Mouse (Mus musculus): Measurements from ENCODE around the gene Gpr37l1. TPM values are rescaled to one million over a fixed set of nuclear protein-coding genes. Genes with fewer than 3 reads are reported as not detected.

The Gpr37l1 gene
- polyA plus RNA-seq, 1 experiment from 2014 or later = not detected

GRCm38 (mm10) chr1:135178863-135179262 is 11.4 kb upstream of the Gpr37l1 start:
- no peaks in the 10 kb centered on the region for H3K36me3 ChIP-seq (replicated peaks)
- H3K4me2 ChIP-seq = no peak overlapping the region
- no peak overlapping the region for H3K4me3 ChIP-seq (replicated peaks)
- no peaks in the 10 kb centered on the region for H3K9me3 ChIP-seq
- H3K27ac ChIP-seq = no peak overlapping the region
- H3K9ac ChIP-seq = no peak overlapping the region
- no peaks in the 10 kb centered on the region for H3K4me1 ChIP-seq
- ATAC-seq (ENCODE audit: low FRiP score) = no peak
- WGBS = 85% methylated on average over 7 of the region's 7 CpGs
- H3K27me3 ChIP-seq = no peaks in the 10 kb centered on the region

GRCm38 (mm10) chr1:135177724-135178123 is 10.2 kb upstream of the Gpr37l1 start:
- no peak overlapping the region for H3K4me2 ChIP-seq
- H3K27me3 ChIP-seq = no peaks in the 10 kb centered on the region
- no peak overlapping the region for H3K9ac ChIP-seq
- H3K36me3 ChIP-seq (replicated peaks) = no peaks in the 10 kb centered on the region
- 82% methylated on average over 3 of the region's 3 CpGs for WGBS
- no peaks in the 10 kb centered on the region for H3K9me3 ChIP-seq
- ATAC-seq (ENCODE audit: low FRiP score) = no peak
- no peaks in the 10 kb centered on the region for H3K4me1 ChIP-seq
- no peak overlapping the region for H3K4me3 ChIP-seq (replicated peaks)
- no peak overlapping the region for H3K27ac ChIP-seq

GRCm38 (mm10) chr1:135175176-135175575 is 7.7 kb upstream of the Gpr37l1 start:
- Histone ChIP-seq H3K4me3 (replicated peaks) (no peak overlapping the region), H3K27me3 (no peaks in the 10 kb centered on the region), H3K9me3 (no peaks in the 10 kb centered on the region), H3K27ac (no peak overlapping the region), H3K36me3 (replicated peaks) (no peaks in the 10 kb centered on the region), H3K9ac (no peak overlapping the region), H3K4me2 (no peak overlapping the region), H3K4me1 (no peaks in the 10 kb centered on the region)
- 79% methylated on average over 3 of the region's 3 CpGs for WGBS
- no peak for ATAC-seq (ENCODE audit: low FRiP score)

GRCm38 (mm10) chr1:135173311-135173710 is 5.8 kb upstream of the Gpr37l1 start:
- no peak for ATAC-seq (ENCODE audit: low FRiP score)
- H3K9ac ChIP-seq = no peak overlapping the region
- 94% methylated on average over 6 of the region's 6 CpGs for WGBS
- H3K36me3 ChIP-seq (replicated peaks) = no peaks in the 10 kb centered on the region
- no peaks in the 10 kb centered on the region for H3K9me3 ChIP-seq
- no peak overlapping the region for H3K27ac ChIP-seq
- no peak overlapping the region for H3K4me2 ChIP-seq
- H3K27me3 ChIP-seq = no peaks in the 10 kb centered on the region
- no peak overlapping the region for H3K4me3 ChIP-seq (replicated peaks)
- no peaks in the 10 kb centered on the region for H3K4me1 ChIP-seq

GRCm38 (mm10) chr1:135171984-135172383 is 4.5 kb upstream of the Gpr37l1 start:
- no peaks in the 10 kb centered on the region for H3K36me3 ChIP-seq (replicated peaks)
- no peaks in the 10 kb centered on the region for H3K4me1 ChIP-seq
- peak; percentile 44; the same call in 1 of the 2 replicates for ATAC-seq (ENCODE audit: low FRiP score)
- H3K9me3 ChIP-seq = no peaks in the 10 kb centered on the region
- no peak overlapping the region for H3K9ac ChIP-seq
- no peak overlapping the region for H3K4me2 ChIP-seq
- H3K27ac ChIP-seq = no peak overlapping the region
- H3K4me3 ChIP-seq (replicated peaks) = no peak overlapping the region
- WGBS = 59% methylated on average over 6 of the region's 6 CpGs
- H3K27me3 ChIP-seq = no peaks in the 10 kb centered on the region

GRCm38 (mm10) chr1:135171202-135171601 is 3.7 kb upstream of the Gpr37l1 start:
- Histone ChIP-seq H3K4me2 (no peak overlapping the region), H3K4me1 (no peaks in the 10 kb centered on the region), H3K4me3 (replicated peaks) (no peak overlapping the region), H3K9ac (no peak overlapping the region), H3K36me3 (replicated peaks) (no peaks in the 10 kb centered on the region), H3K27me3 (no peaks in the 10 kb centered on the region), H3K9me3 (no peaks in the 10 kb centered on the region), H3K27ac (no peak overlapping the region)
- no peak for ATAC-seq (ENCODE audit: low FRiP score)
- WGBS = 84% methylated on average over 7 of the region's 7 CpGs

- no peak for ATAC-seq (ENCODE audit: low FRiP score)
- no peaks in the 10 kb centered on the region for H3K9me3 ChIP-seq
- H3K36me3 ChIP-seq (replicated peaks) = no peaks in the 10 kb centered on the region
- no peaks in the 10 kb centered on the region for H3K4me1 ChIP-seq
- 82% methylated on average over 10 of the region's 10 CpGs for WGBS
- no peak overlapping the region for H3K27ac ChIP-seq
- H3K4me3 ChIP-seq (replicated peaks) = no peak overlapping the region
- H3K9ac ChIP-seq = no peak overlapping the region
- H3K4me2 ChIP-seq = no peak overlapping the region
- H3K27me3 ChIP-seq = no peaks in the 10 kb centered on the region
Observed at GRCm38 (mm10) chr1:135170299-135170698, 2.8 kb upstream of the Gpr37l1 start.

GRCm38 (mm10) chr1:135169556-135170224 is 2.2 kb upstream of the Gpr37l1 start:
- H3K4me1 ChIP-seq = no peaks in the 10 kb centered on the region
- ATAC-seq (ENCODE audit: low FRiP score) = no peak
- 63% methylated on average over 12 of the region's 12 CpGs for WGBS
- no peak overlapping the region for H3K27ac ChIP-seq
- H3K4me3 ChIP-seq (replicated peaks) = no peak overlapping the region
- no peak overlapping the region for H3K4me2 ChIP-seq
- H3K36me3 ChIP-seq (replicated peaks) = no peaks in the 10 kb centered on the region
- no peaks in the 10 kb centered on the region for H3K27me3 ChIP-seq
- no peak overlapping the region for H3K9ac ChIP-seq
- no peaks in the 10 kb centered on the region for H3K9me3 ChIP-seq

GRCm38 (mm10) chr1:135168453-135169200 is 1.1 kb upstream of the Gpr37l1 start:
- H3K4me3 ChIP-seq (replicated peaks) = no peak overlapping the region
- no peak overlapping the region for H3K27ac ChIP-seq
- H3K4me2 ChIP-seq = no peak overlapping the region
- ATAC-seq (ENCODE audit: low FRiP score) = no peak
- H3K4me1 ChIP-seq = no peaks in the 10 kb centered on the region
- H3K9ac ChIP-seq = no peak overlapping the region
- WGBS = 88% methylated on average over 10 of the region's 10 CpGs
- H3K9me3 ChIP-seq = no peaks in the 10 kb centered on the region
- H3K27me3 ChIP-seq = no peaks in the 10 kb centered on the region
- no peaks in the 10 kb centered on the region for H3K36me3 ChIP-seq (replicated peaks)

- WGBS = 33% methylated on average over 6 of the region's 6 CpGs
- no peak overlapping the region for H3K4me3 ChIP-seq (replicated peaks)
- peaks cover 14% of the 10 kb centered on the region for H3K4me1 ChIP-seq
- H3K9me3 ChIP-seq = no peaks in the 10 kb centered on the region
- H3K36me3 ChIP-seq (replicated peaks) = no peaks in the 10 kb centered on the region
- H3K27me3 ChIP-seq = no peaks in the 10 kb centered on the region
- no peak overlapping the region for H3K4me2 ChIP-seq
- H3K27ac ChIP-seq = no peak overlapping the region
- ATAC-seq (ENCODE audit: low FRiP score) = no peak
- no peak overlapping the region for H3K9ac ChIP-seq
Observed at GRCm38 (mm10) chr1:135162720-135163119, 4.8 kb downstream of the Gpr37l1 start.

- peaks cover 14% of the 10 kb centered on the region for H3K4me1 ChIP-seq
- 90% methylated on average over 13 of the region's 13 CpGs for WGBS
- no peak overlapping the region for H3K27ac ChIP-seq
- peaks cover 15% of the 10 kb centered on the region for H3K36me3 ChIP-seq (replicated peaks)
- ATAC-seq (ENCODE audit: low FRiP score) = no peak
- no peak overlapping the region for H3K4me2 ChIP-seq
- no peaks in the 10 kb centered on the region for H3K27me3 ChIP-seq
- H3K9ac ChIP-seq = no peak overlapping the region
- no peaks in the 10 kb centered on the region for H3K9me3 ChIP-seq
- no peak overlapping the region for H3K4me3 ChIP-seq (replicated peaks)
Observed at GRCm38 (mm10) chr1:135160411-135161050, 7.0 kb downstream of the Gpr37l1 start.

GRCm38 (mm10) chr1:135159556-135160123 is 7.8 kb downstream of the Gpr37l1 start:
- Histone ChIP-seq H3K4me2 (no peak overlapping the region), H3K9me3 (no peaks in the 10 kb centered on the region), H3K9ac (no peak overlapping the region), H3K27me3 (no peaks in the 10 kb centered on the region), H3K4me3 (replicated peaks) (no peak overlapping the region), H3K4me1 (peaks cover 21% of the 10 kb centered on the region), H3K36me3 (replicated peaks) (peaks cover 22% of the 10 kb centered on the region), H3K27ac (no peak overlapping the region)
- WGBS = 84% methylated on average over 11 of the region's 11 CpGs
- no peak for ATAC-seq (ENCODE audit: low FRiP score)

Data from forebrain, embryonic 12.5 days (tissue).